Mouse (Mus musculus): Measurements from ENCODE around the gene Asah2. TPM values are rescaled to one million over a fixed set of nuclear protein-coding genes. Genes with fewer than 3 reads are reported as not detected.

Gene Asah2
- polyA plus RNA-seq, 1 experiment from 2014 or later = 2.6 TPM

- Histone ChIP-seq H3K27me3 (replicated peaks) (no peaks in the 10 kb centered on the region; the same call in 1 of the 2 replicates), H3K36me3 (no peaks in the 10 kb centered on the region), H3K9me3 (no peaks in the 10 kb centered on the region), H3K4me3 (no peak overlapping the region), H3K9ac (no peak overlapping the region), H3K27ac (replicated peaks) (no peak overlapping the region), H3K4me2 (no peak overlapping the region), H3K4me1 (0 out of 2 replicates have a peak, but pooled peaks cover 8% of the 10 kb centered on the region)
- ATAC-seq (ENCODE audit: extremely low read depth, insufficient number of reproducible peaks, low FRiP score, low TSS enrichment) = no peak
- 9% methylated on average over 6 of the region's 6 CpGs for WGBS
These were observed 136.0 kb downstream of the Asah2 start for GRCm38 (mm10) chr19:31971998-31972397.

GRCm38 (mm10) chr19:31971405-31971804, 136.6 kb downstream of the Asah2 start:
- WGBS = 45% methylated on average over 3 of the region's 3 CpGs
- no peak overlapping the region for H3K4me2 ChIP-seq
- no peak for ATAC-seq (ENCODE audit: extremely low read depth, insufficient number of reproducible peaks, low FRiP score, low TSS enrichment)
- no peak overlapping the region for H3K4me3 ChIP-seq
- H3K4me1 ChIP-seq = 0 out of 2 replicates have a peak, but pooled peaks cover 8% of the 10 kb centered on the region
- no peaks in the 10 kb centered on the region for H3K9me3 ChIP-seq
- H3K27me3 ChIP-seq (replicated peaks) = no peaks in the 10 kb centered on the region; the same call in 1 of the 2 replicates
- H3K36me3 ChIP-seq = no peaks in the 10 kb centered on the region
- no peak overlapping the region for H3K27ac ChIP-seq (replicated peaks)
- no peak overlapping the region for H3K9ac ChIP-seq

- ATAC-seq (ENCODE audit: extremely low read depth, insufficient number of reproducible peaks, low FRiP score, low TSS enrichment) = no peak
- 52% methylated on average over 5 of the region's 5 CpGs for WGBS
- no peak overlapping the region for H3K27ac ChIP-seq (replicated peaks)
These were observed 140.0 kb downstream of the Asah2 start for GRCm38 (mm10) chr19:31967933-31968532.

GRCm38 (mm10) chr19:31963147-31963546, 144.9 kb downstream of the Asah2 start:
- Histone ChIP-seq H3K36me3 (no peaks in the 10 kb centered on the region), H3K9me3 (no peaks in the 10 kb centered on the region), H3K27ac (replicated peaks) (no peak overlapping the region), H3K4me2 (no peak overlapping the region), H3K27me3 (replicated peaks) (no peaks in the 10 kb centered on the region), H3K4me3 (no peak overlapping the region), H3K9ac (no peak overlapping the region), H3K4me1 (no peaks in the 10 kb centered on the region)
- ATAC-seq (ENCODE audit: extremely low read depth, insufficient number of reproducible peaks, low FRiP score, low TSS enrichment) = no peak
- 45% methylated on average over 3 of the region's 3 CpGs for WGBS

More at GRCm38 (mm10) chr19:31967933-31968532, 140.0 kb downstream of the Asah2 start:
- H3K4me3 ChIP-seq = no peak overlapping the region
- H3K36me3 ChIP-seq = no peaks in the 10 kb centered on the region
- H3K9ac ChIP-seq = no peak overlapping the region
- no peaks in the 10 kb centered on the region; the same call in 1 of the 2 replicates for H3K27me3 ChIP-seq (replicated peaks)
- no peaks in the 10 kb centered on the region for H3K9me3 ChIP-seq
- H3K4me2 ChIP-seq = no peak overlapping the region
- H3K4me1 ChIP-seq = 0 out of 2 replicates have a peak, but pooled peaks cover 5% of the 10 kb centered on the region

- Histone ChIP-seq H3K27me3 (replicated peaks) (no peaks in the 10 kb centered on the region), H3K4me2 (no peak overlapping the region), H3K9ac (no peak overlapping the region), H3K4me3 (no peak overlapping the region), H3K36me3 (no peaks in the 10 kb centered on the region), H3K9me3 (no peaks in the 10 kb centered on the region), H3K27ac (replicated peaks) (no peak overlapping the region), H3K4me1 (no peaks in the 10 kb centered on the region)
- no peak for ATAC-seq (ENCODE audit: extremely low read depth, insufficient number of reproducible peaks, low FRiP score, low TSS enrichment)
- 87% methylated on average over 2 of the region's 2 CpGs for WGBS
These were observed 147.6 kb downstream of the Asah2 start for GRCm38 (mm10) chr19:31960434-31960833.

- H3K4me1 ChIP-seq = no peaks in the 10 kb centered on the region
- ATAC-seq (ENCODE audit: extremely low read depth, insufficient number of reproducible peaks, low FRiP score, low TSS enrichment) = no peak
- H3K27ac ChIP-seq (replicated peaks) = no peak overlapping the region
- no peaks in the 10 kb centered on the region for H3K9me3 ChIP-seq
- no peak overlapping the region for H3K4me3 ChIP-seq
- H3K36me3 ChIP-seq = no peaks in the 10 kb centered on the region
- WGBS = 63% methylated on average over 2 of the region's 2 CpGs
- no peak overlapping the region for H3K4me2 ChIP-seq
- H3K9ac ChIP-seq = no peak overlapping the region
- H3K27me3 ChIP-seq (replicated peaks) = no peaks in the 10 kb centered on the region
These were observed 151.7 kb downstream of the Asah2 start for GRCm38 (mm10) chr19:31956359-31956758.

GRCm38 (mm10) chr19:31954696-31955095, 153.3 kb downstream of the Asah2 start:
- Histone ChIP-seq H3K36me3 (no peaks in the 10 kb centered on the region), H3K9me3 (no peaks in the 10 kb centered on the region), H3K4me3 (no peak overlapping the region), H3K4me2 (no peak overlapping the region), H3K9ac (no peak overlapping the region), H3K4me1 (no peaks in the 10 kb centered on the region), H3K27ac (replicated peaks) (no peak overlapping the region), H3K27me3 (replicated peaks) (no peaks in the 10 kb centered on the region)
- WGBS = 79% methylated on average over 4 of the region's 4 CpGs
- ATAC-seq (ENCODE audit: extremely low read depth, insufficient number of reproducible peaks, low FRiP score, low TSS enrichment) = no peak

GRCm38 (mm10) chr19:31954267-31954666, 153.7 kb downstream of the Asah2 start:
- Histone ChIP-seq H3K36me3 (no peaks in the 10 kb centered on the region), H3K27ac (replicated peaks) (no peak overlapping the region), H3K9ac (no peak overlapping the region), H3K27me3 (replicated peaks) (no peaks in the 10 kb centered on the region), H3K4me2 (no peak overlapping the region), H3K9me3 (no peaks in the 10 kb centered on the region), H3K4me1 (no peaks in the 10 kb centered on the region), H3K4me3 (no peak overlapping the region)
- ATAC-seq (ENCODE audit: extremely low read depth, insufficient number of reproducible peaks, low FRiP score, low TSS enrichment) = no peak
- WGBS = 81% methylated on average over 4 of the region's 4 CpGs

GRCm38 (mm10) chr19:31953799-31954198, 154.2 kb downstream of the Asah2 start:
- Histone ChIP-seq H3K4me1 (no peaks in the 10 kb centered on the region), H3K9me3 (no peaks in the 10 kb centered on the region), H3K9ac (no peak overlapping the region), H3K36me3 (no peaks in the 10 kb centered on the region), H3K27me3 (replicated peaks) (no peaks in the 10 kb centered on the region), H3K27ac (replicated peaks) (no peak overlapping the region), H3K4me2 (no peak overlapping the region), H3K4me3 (no peak overlapping the region)
- 75% methylated on average over 2 of the region's 2 CpGs for WGBS
- no peak for ATAC-seq (ENCODE audit: extremely low read depth, insufficient number of reproducible peaks, low FRiP score, low TSS enrichment)

- ATAC-seq (ENCODE audit: extremely low read depth, insufficient number of reproducible peaks, low FRiP score, low TSS enrichment) = no peak
These were observed 157.1 kb downstream of the Asah2 start for GRCm38 (mm10) chr19:31950793-31951489.

More at GRCm38 (mm10) chr19:31950793-31951489, 157.1 kb downstream of the Asah2 start:
- Histone ChIP-seq H3K36me3 (no peaks in the 10 kb centered on the region), H3K4me1 (no peaks in the 10 kb centered on the region), H3K9me3 (no peaks in the 10 kb centered on the region), H3K27me3 (replicated peaks) (no peaks in the 10 kb centered on the region), H3K4me3 (no peak overlapping the region), H3K27ac (replicated peaks) (no peak overlapping the region), H3K9ac (no peak overlapping the region), H3K4me2 (no peak overlapping the region)
- 71% methylated on average over 7 of the region's 7 CpGs for WGBS

All from heart, embryonic 13.5 days (tissue).